Mouse (Mus musculus) limb, embryonic 15.5 days (tissue): ENCODE measurements around the gene Cfap157. TPM values are rescaled to one million over a fixed set of nuclear protein-coding genes. Genes with fewer than 3 reads are reported as not detected.

Experiments
- ATAC-seq: fragments of 200-750 bp; cut with Nextera tagmentation; 2 replicates; pipeline ENCODE4 v1.8.0; 2017; ENCODE audit warnings: low read depth, moderate TSS enrichment; ENCODE audit not compliant: insufficient number of reproducible peaks, low FRiP score, low TSS enrichment
- H3K27ac ChIP-seq: fragments of 300-500 bp; sonication (generic); 2 replicates; pipeline ENCODE4 v1.5.1; 2015; ENCODE audit warnings: moderate library complexity, mild to moderate bottlenecking, inconsistent platforms
- H3K27me3 ChIP-seq: fragments of 300-500 bp; sonication (generic); 2 replicates; pipeline ENCODE4 v1.6.1; 2015; ENCODE audit warnings: inconsistent platforms
- H3K36me3 ChIP-seq: fragments of 300-500 bp; sonication (generic); 2 replicates; pipeline ENCODE4 v1.6.1; 2015; ENCODE audit warnings: inconsistent platforms
- H3K4me1 ChIP-seq: fragments of 300-500 bp; sonication (generic); 2 replicates; pipeline ENCODE4 v1.6.1; 2015; ENCODE audit warnings: inconsistent platforms
- H3K4me2 ChIP-seq: fragments of 300-500 bp; sonication (generic); 2 replicates; pipeline ENCODE4 v1.6.1; 2015; ENCODE audit warnings: mild to moderate bottlenecking, inconsistent platforms
- H3K4me3 ChIP-seq: fragments of 300-500 bp; sonication (generic); 2 replicates; pipeline ENCODE4 v1.5.1; 2015; ENCODE audit warnings: mild to moderate bottlenecking, inconsistent platforms
- H3K9ac ChIP-seq: fragments of 300-500 bp; sonication (generic); 2 replicates; pipeline ENCODE4 v1.6.1; 2015; ENCODE audit warnings: inconsistent platforms
- H3K9me3 ChIP-seq: fragments of 300-500 bp; sonication (generic); 2 replicates; pipeline ENCODE4 v1.6.1; 2016; ENCODE audit warnings: inconsistent platforms
- WGBS: fragments of 180-500 bp; shearing (Covaris S2); methylation state at CpG from one replicate; pipeline ENCODE4 v1.1.7; 2015; 5-methylcytosine and 5-hydroxymethylcytosine counted together
- polyA plus RNA-seq: library from polyadenylated mRNA; unstranded; fragments of >200 nt; fragmentation: Nextera tagmentation; extraction: Ambion mirVana; gene quantifications from 2 replicates; pipeline ENCODE4 v1.2.1, GENCODE M21; 2015

The Cfap157 gene
- polyA plus RNA-seq, 1 experiment from 2014 or later, result 1.0 TPM

- no peaks in the 10 kb centered on the region for H3K27me3 ChIP-seq
- no peak overlapping the region for H3K27ac ChIP-seq
- H3K36me3 ChIP-seq, result no peaks in the 10 kb centered on the region
- H3K9me3 ChIP-seq, result no peaks in the 10 kb centered on the region
- ATAC-seq, result no peak
- peaks cover 40% of the 10 kb centered on the region for H3K4me1 ChIP-seq
- 49% methylated on average over 7 of the region's 7 CpGs for WGBS
- H3K4me3 ChIP-seq, result peak overlapping the region; percentile 41
- no peak overlapping the region for H3K9ac ChIP-seq
- peak overlapping the region; percentile 54; the same call in 1 of the 2 replicates for H3K4me2 ChIP-seq
These were observed 55.8 kb downstream of the Cfap157 start for GRCm38 (mm10) chr2:32728463-32728862.

- H3K4me1 ChIP-seq, result peaks cover 40% of the 10 kb centered on the region
- H3K4me2 ChIP-seq, result peak overlapping the region; percentile 54
- 2% methylated on average over 16 of the region's 16 CpGs for WGBS
- peak overlapping the region; percentile 72 for H3K27ac ChIP-seq
- H3K4me3 ChIP-seq, result peak overlapping the region; percentile 41
- H3K27me3 ChIP-seq, result no peaks in the 10 kb centered on the region
- peak; percentile 94 for ATAC-seq
- peak overlapping the region; percentile 28; the same call in 1 of the 2 replicates for H3K9ac ChIP-seq
- no peaks in the 10 kb centered on the region for H3K36me3 ChIP-seq
- no peaks in the 10 kb centered on the region for H3K9me3 ChIP-seq
These were observed 56.8 kb downstream of the Cfap157 start for GRCm38 (mm10) chr2:32727435-32727834.

Other genes with a start within 250 kb of the Cfap157 start
- gene Fam102a, start 249.1 kb downstream of the Cfap157 start, polyA plus RNA-seq, result 14.7 and 17.3 TPM in 2 replicates
- gene Dpm2, start 213.6 kb downstream of the Cfap157 start, polyA plus RNA-seq, result 114 and 117 TPM in 2 replicates
- 0.12 and 0.82 TPM in 2 replicates for gene Pip5kl1, start 209.6 kb downstream of the Cfap157 start, polyA plus RNA-seq
- gene 9430097D07Rik, start 208.7 kb downstream of the Cfap157 start, polyA plus RNA-seq, result not detected in 2 replicates
- gene St6galnac4, start 197.3 kb downstream of the Cfap157 start, polyA plus RNA-seq, result 33.8 and 44.2 TPM in 2 replicates
- gene St6galnac6, start 184.7 kb downstream of the Cfap157 start, polyA plus RNA-seq, result 24.7 and 27.1 TPM in 2 replicates
- gene Ak1, start 162.7 kb downstream of the Cfap157 start, polyA plus RNA-seq, result 46.9 and 132 TPM in 2 replicates
- 64.6 and 71.5 TPM in 2 replicates for gene Eng, start 137.8 kb downstream of the Cfap157 start, polyA plus RNA-seq
- 33.5 and 34.8 TPM in 2 replicates for gene Fpgs, start 80.3 kb downstream of the Cfap157 start, polyA plus RNA-seq
- 84.4 and 101 TPM in 2 replicates for gene Cdk9, start 71.4 kb downstream of the Cfap157 start, polyA plus RNA-seq
- gene Sh2d3c, start 63.4 kb downstream of the Cfap157 start, polyA plus RNA-seq, result 23.0 and 24.7 TPM in 2 replicates
- gene 6330409D20Rik, start 43.4 kb downstream of the Cfap157 start, polyA plus RNA-seq, result not detected in 2 replicates
- 68.5 and 71.7 TPM in 2 replicates for gene Tor2a, start 27.2 kb downstream of the Cfap157 start, polyA plus RNA-seq
- 0.12 and 0.13 TPM in 2 replicates for gene Ttc16, start 8.8 kb downstream of the Cfap157 start, polyA plus RNA-seq
- 6.6 and 7.2 TPM in 2 replicates for gene Ptrh1, start 8.6 kb downstream of the Cfap157 start, polyA plus RNA-seq
- 16.7 and 17.9 TPM in 2 replicates for gene Stxbp1, start 62.8 kb upstream of the Cfap157 start, polyA plus RNA-seq
- gene Fam129b, start 91.7 kb upstream of the Cfap157 start, polyA plus RNA-seq, result 138 and 152 TPM in 2 replicates
- gene Rpl12, start 177.1 kb upstream of the Cfap157 start, polyA plus RNA-seq, result 154 and 176 TPM in 2 replicates
- gene Lrsam1, start 177.2 kb upstream of the Cfap157 start, polyA plus RNA-seq, result 11.3 and 12.0 TPM in 2 replicates
- gene Slc2a8, start 197.7 kb upstream of the Cfap157 start, polyA plus RNA-seq, result 22.1 and 22.4 TPM in 2 replicates